Mouse (Mus musculus) lung, embryonic 14.5 days (tissue): Measurements from ENCODE around the gene Ncoa3. TPM values are rescaled to one million over a fixed set of nuclear protein-coding genes. Genes with fewer than 3 reads are reported as not detected.
A peak's percentile ranks its signal among the peaks of the same experiment; 100 is the strongest.

Experiments used
- ATAC-seq: fragments of 200-750 bp; cut with Nextera tagmentation; 2 replicates; pipeline ENCODE4 v1.8.0; 2017; ENCODE audit warnings: mild to moderate bottlenecking, moderate TSS enrichment, moderate library complexity; ENCODE audit not compliant: insufficient read depth
- DNase-seq: peaks from one replicate; pipeline ENCODE4 v3.0.0-alpha.2; 2015
- H3K27ac ChIP-seq: fragments of 300-500 bp; sonication (generic); 2 replicates; pipeline ENCODE4 v1.5.1; 2014; ENCODE audit warnings: low read depth, mild to moderate bottlenecking, moderate library complexity
- H3K27me3 ChIP-seq: fragments of 300-500 bp; sonication (generic); 2 replicates; pipeline ENCODE4 v1.6.1; 2014; ENCODE audit warnings: low read length, control low read depth; ENCODE audit not compliant: insufficient read depth
- H3K36me3 ChIP-seq: fragments of 300-500 bp; sonication (generic); 2 replicates; pipeline ENCODE4 v1.6.1; 2014; ENCODE audit warnings: control low read depth; ENCODE audit not compliant: insufficient read depth
- H3K4me1 ChIP-seq: fragments of 300-500 bp; sonication (generic); 2 replicates; pipeline ENCODE4 v1.6.1; 2014; ENCODE audit warnings: antibody characterized with exemption, control low read depth; ENCODE audit not compliant: insufficient read depth
- H3K4me2 ChIP-seq: fragments of 300-500 bp; sonication (generic); 2 replicates; pipeline ENCODE4 v1.6.1; 2014; ENCODE audit warnings: mild to moderate bottlenecking
- H3K4me3 ChIP-seq: fragments of 300-500 bp; sonication (generic); 2 replicates; pipeline ENCODE4 v1.5.1; 2014; ENCODE audit warnings: low read depth, low read length
- H3K9ac ChIP-seq: fragments of 300-500 bp; sonication (generic); 2 replicates; pipeline ENCODE4 v1.6.1; 2014
- H3K9me3 ChIP-seq: fragments of 300-500 bp; sonication (generic); 2 replicates; pipeline ENCODE4 v1.6.1; 2016; ENCODE audit warnings: low read depth, low read length, control low read depth
- CTCF ChIP-seq: IDR thresholded peaks from 2 replicates; pipeline ENCODE4 v1.5.1; 2016; ENCODE audit warnings: antibody characterized with exemption, low read depth
- WGBS: fragments of 180-500 bp; shearing (Covaris S2); extraction: QIAGEN DNeasy Blood & Tissue Kit; methylation state at CpG from one replicate; pipeline ENCODE4 v1.1.7; 2014; 5-methylcytosine and 5-hydroxymethylcytosine counted together
- polyA plus RNA-seq: library from polyadenylated mRNA; unstranded; fragments of >200 nt; fragmentation: Nextera tagmentation; extraction: Ambion mirVana; gene quantifications from 2 replicates; pipeline ENCODE4 v1.2.1, GENCODE M21; 2014

The Ncoa3 gene
- polyA plus RNA-seq, 1 experiment from 2014 or later: 17.4 TPM

DNA sequence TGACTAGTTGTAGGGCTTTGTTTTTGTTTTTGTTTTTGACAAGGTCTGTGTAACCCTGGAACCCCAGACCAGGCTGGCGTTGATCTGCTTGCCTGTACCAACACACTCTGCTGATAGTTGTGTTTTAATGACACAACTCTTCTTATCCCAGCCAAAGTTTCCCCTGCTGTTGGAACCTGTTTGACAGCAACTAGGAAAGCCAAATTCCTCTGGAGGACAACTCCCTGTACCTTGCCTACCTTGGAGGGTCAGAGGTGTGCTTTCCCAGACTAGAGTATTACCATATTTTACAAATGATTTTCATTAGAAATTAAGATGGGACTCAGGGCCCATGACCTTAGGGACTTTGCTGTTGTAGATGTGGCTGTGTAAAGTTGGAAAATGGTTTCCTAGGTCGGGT is 9.3 kb downstream of the Ncoa3 start:
- no peak overlapping the region for H3K9ac ChIP-seq
- H3K27ac ChIP-seq: no peak overlapping the region
- H3K36me3 ChIP-seq: no peaks in the 10 kb centered on the region
- H3K4me2 ChIP-seq: no peak overlapping the region
- no peak overlapping the region for H3K4me3 ChIP-seq
- ATAC-seq: no peak
- TF ChIP-seq CTCF: no peak
- WGBS: 57% methylated on average over 2 of the region's 2 CpGs
- peaks cover 15% of the 10 kb centered on the region for H3K4me1 ChIP-seq
- DNase-seq: no peak
- H3K9me3 ChIP-seq: no peaks in the 10 kb centered on the region
- H3K27me3 ChIP-seq: no peaks in the 10 kb centered on the region

DNA sequence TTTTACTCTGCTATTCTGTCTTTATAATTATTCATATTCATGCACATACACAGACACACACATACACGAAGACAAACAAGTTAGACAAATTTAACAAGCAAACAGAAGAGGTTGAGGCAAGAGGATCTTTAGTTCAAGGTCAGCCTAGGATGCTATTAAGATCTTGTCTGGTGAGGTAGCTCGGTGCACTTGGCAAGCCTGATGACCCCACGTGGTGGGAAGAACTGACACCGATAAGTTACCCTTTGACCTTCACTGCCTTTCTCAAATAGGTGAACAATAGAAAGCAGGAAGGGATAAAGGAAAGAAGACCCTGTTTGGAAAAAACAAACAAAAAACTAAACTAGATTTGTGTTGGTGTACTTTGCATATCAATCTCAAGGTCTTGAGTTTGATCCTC is 10.0 kb downstream of the Ncoa3 start:
- 51% methylated on average over 4 of the region's 4 CpGs for WGBS
- ATAC-seq (no peak), DNase-seq (no peak)
- Histone ChIP-seq H3K36me3 (no peaks in the 10 kb centered on the region), H3K4me1 (peaks cover 15% of the 10 kb centered on the region), H3K27me3 (no peaks in the 10 kb centered on the region), H3K27ac (no peak overlapping the region), H3K4me2 (no peak overlapping the region), H3K9ac (no peak overlapping the region), H3K4me3 (no peak overlapping the region), H3K9me3 (no peaks in the 10 kb centered on the region)
- TF ChIP-seq CTCF: no peak

DNA sequence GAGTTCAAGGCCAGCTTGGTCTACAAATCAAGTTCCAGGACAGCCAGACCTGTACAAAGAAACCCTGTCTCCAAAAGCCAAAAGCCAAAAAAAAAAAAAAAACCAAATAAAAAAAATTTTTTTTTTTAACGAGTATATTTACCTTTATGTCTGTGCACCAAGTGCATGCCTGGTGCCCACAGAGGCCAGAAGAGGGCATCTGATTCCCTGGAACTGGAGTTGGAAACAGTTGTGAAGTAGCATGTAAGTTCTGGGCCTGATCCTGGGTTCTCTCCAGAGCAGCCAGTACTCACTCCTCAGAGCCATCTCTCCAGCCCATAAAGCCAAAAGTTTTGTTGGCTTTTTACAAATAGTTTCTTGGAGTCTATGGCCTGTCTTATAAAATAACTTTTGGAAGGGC is 10.6 kb downstream of the Ncoa3 start:
- peak; percentile 38; the same call in 1 of the 2 replicates for TF ChIP-seq CTCF
- Histone ChIP-seq H3K4me1 (peaks cover 15% of the 10 kb centered on the region), H3K9ac (no peak overlapping the region), H3K4me3 (no peak overlapping the region), H3K27ac (no peak overlapping the region), H3K4me2 (no peak overlapping the region), H3K36me3 (no peaks in the 10 kb centered on the region), H3K9me3 (no peaks in the 10 kb centered on the region), H3K27me3 (no peaks in the 10 kb centered on the region)
- ATAC-seq (no peak), DNase-seq (peak; percentile 34)
- 25% methylated on average over 1 of the region's 1 CpGs for WGBS

DNA sequence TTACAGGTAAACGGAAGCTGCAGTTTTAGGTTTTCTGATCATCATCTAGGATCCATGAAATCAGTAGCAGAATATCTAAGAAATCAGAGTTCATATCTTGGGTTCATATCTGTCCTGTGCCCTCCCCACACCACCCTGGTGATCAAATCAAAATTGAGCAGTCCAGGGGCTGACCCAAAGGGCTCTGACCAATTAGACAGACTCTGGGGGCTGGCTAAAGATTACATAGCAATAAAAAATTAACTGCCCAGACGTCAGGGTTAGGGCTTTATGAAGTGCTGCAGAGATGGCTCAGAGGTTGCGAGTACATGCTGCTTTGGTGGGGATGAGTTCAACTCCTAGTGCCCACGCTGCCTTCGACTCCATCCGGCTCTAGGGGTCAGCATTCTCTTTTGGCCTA is 14.6 kb downstream of the Ncoa3 start:
- H3K36me3 ChIP-seq: no peaks in the 10 kb centered on the region
- no peak for TF ChIP-seq CTCF
- H3K9me3 ChIP-seq: no peaks in the 10 kb centered on the region
- H3K27me3 ChIP-seq: no peaks in the 10 kb centered on the region
- ATAC-seq (peak; percentile 49), DNase-seq (peak; percentile 30)
- H3K27ac ChIP-seq: no peak overlapping the region
- H3K9ac ChIP-seq: no peak overlapping the region
- H3K4me2 ChIP-seq: no peak overlapping the region
- no peaks in the 10 kb centered on the region; the same call in 1 of the 2 replicates for H3K4me1 ChIP-seq
- no peak overlapping the region for H3K4me3 ChIP-seq
- 55% methylated on average over 6 of the region's 6 CpGs for WGBS

DNA sequence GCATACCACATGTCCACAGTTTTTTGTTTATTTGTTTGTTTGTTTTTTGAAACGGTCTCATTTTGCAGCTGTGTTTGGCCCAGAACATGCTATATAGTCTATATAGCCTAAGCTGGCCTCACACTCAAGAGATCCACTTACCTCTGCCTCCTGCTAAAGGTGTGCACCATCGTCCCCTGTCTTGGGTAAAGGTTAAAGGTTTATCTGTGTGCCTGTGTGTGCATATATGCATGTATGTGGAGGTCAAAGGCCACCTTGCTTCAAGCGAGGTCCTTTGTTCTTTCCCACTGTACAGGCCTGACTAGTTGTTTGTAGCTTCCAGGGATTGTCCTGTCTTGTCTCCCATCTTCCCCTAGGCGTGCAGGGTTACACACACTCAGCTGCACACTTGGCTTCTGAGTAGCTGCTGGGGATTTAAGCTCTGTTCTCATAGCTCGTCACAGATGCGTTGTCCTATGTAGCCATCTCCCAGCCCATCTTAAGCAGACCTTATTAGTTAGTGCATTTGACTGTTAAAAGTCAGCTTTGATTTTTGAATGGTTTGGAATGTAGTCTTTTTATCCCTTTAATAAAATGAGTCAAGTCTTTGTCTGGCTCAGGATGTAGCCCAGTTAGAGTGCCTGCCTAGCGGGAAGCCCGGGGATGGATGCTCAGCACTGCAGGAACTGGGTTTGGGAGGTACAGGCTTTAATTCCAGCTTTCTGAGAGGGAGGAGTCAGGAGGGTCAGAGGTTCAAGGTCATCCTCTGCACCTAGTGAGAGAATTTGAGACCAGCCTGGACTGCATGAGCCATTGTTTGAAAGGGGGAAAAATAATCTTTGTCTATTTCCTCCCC is 16.3 kb downstream of the Ncoa3 start:
- no peak for TF ChIP-seq CTCF

DNA sequence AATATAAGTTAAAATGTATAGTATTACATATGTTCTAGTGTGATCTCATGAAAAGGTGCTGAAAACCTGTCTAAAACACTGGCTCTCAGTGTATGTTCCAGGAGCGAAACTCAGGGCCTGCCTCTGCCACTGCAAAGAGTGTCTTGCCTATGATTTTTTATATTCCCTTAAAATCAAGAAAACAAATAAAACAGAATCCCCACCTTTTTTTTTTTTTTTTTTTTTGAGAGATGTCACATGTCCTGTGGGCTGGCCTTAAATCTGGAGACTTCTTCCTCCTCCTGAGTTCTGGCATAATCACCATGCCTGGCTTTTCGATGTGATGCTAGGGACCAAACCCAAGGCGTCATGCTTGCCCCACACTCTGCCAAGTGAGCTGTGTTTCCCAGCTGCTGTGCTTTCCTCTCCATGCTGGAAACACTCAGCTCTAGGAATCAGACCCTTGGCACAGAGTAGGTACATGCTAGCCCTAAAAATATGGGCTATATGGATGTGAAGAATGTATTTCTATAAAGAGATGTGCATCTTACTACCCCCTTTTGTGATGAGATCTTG is 17.0 kb downstream of the Ncoa3 start:
- 73% methylated on average over 3 of the region's 3 CpGs for WGBS
- H3K27me3 ChIP-seq: no peaks in the 10 kb centered on the region
- no peak for ATAC-seq

More for the DNA sequence above, 16.3 kb downstream of the Ncoa3 start:
- Histone ChIP-seq H3K9ac (no peak overlapping the region), H3K27ac (no peak overlapping the region), H3K4me1 (no peaks in the 10 kb centered on the region; the same call in 1 of the 2 replicates), H3K36me3 (no peaks in the 10 kb centered on the region), H3K4me3 (no peak overlapping the region), H3K4me2 (no peak overlapping the region), H3K9me3 (no peaks in the 10 kb centered on the region), H3K27me3 (no peaks in the 10 kb centered on the region)
- ATAC-seq (0 out of 2 replicates have a peak, but pooled peaks have one; percentile 17), DNase-seq (no peak)
- 59% methylated on average over 8 of the region's 8 CpGs for WGBS

DNA sequence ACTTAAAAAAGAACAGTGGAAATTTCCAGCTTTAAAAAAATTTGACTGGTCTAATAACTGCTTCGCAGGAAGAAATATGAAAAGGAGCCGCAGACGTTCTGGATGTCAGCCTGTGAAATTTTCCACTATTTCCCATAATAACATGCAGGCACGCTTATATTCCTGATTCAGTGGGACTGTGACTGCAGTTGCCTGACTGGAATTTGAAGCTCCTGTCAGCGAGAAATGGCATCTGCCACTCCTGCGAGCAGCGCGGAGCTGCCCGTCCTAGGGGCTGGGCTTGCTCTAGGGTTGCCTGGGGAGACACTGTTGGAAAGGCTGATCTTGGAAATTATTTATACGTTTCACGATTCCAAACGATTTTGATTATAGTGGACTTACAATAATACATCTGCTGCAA is 17.9 kb downstream of the Ncoa3 start:
- no peaks in the 10 kb centered on the region for H3K9me3 ChIP-seq
- no peaks in the 10 kb centered on the region for H3K36me3 ChIP-seq
- no peaks in the 10 kb centered on the region for H3K27me3 ChIP-seq
- no peak overlapping the region for H3K27ac ChIP-seq
- TF ChIP-seq CTCF: no peak
- no peaks in the 10 kb centered on the region; the same call in 1 of the 2 replicates for H3K4me1 ChIP-seq
- no peak overlapping the region for H3K9ac ChIP-seq
- 57% methylated on average over 12 of the region's 12 CpGs for WGBS
- ATAC-seq (no peak), DNase-seq (no peak)
- no peak overlapping the region for H3K4me2 ChIP-seq
- H3K4me3 ChIP-seq: no peak overlapping the region

More for the DNA sequence above, 17.0 kb downstream of the Ncoa3 start:
- DNase-seq: no peak
- Histone ChIP-seq H3K36me3 (no peaks in the 10 kb centered on the region), H3K9me3 (no peaks in the 10 kb centered on the region), H3K4me3 (no peak overlapping the region), H3K27ac (no peak overlapping the region), H3K4me1 (no peaks in the 10 kb centered on the region; the same call in 1 of the 2 replicates), H3K9ac (no peak overlapping the region), H3K4me2 (no peak overlapping the region)
- TF ChIP-seq CTCF: no peak
